Comparison of ENCODE assay signal across 27 mouse cellular contexts in genomic region chr14:25360726-25361125, GRCm38 (mm10).
DNase-seq lines count a peak whose midpoint lies in the region; ATAC-seq and TF ChIP-seq lines count a peak whose summit lies in the region.
"Had no signal": no experiment of that assay in that cellular context is flagged by ENCODE, and none has a peak within 500 bp of the region (broad histone marks: within the 10 kb centered on the region; RNA-seq: fewer than 3 reads in every experiment).

No protein-coding gene starts in this region.

- H3K27me3 ChIP-seq in embryonic facial prominence, embryonic 13.5 days: no peaks in the 10 kb centered on the region
- H3K27me3 ChIP-seq in embryonic facial prominence, embryonic 10.5 days (replicated peaks; ENCODE audit: low read depth, poor library complexity, severe bottlenecking): 0 out of 2 replicates have a peak, but pooled peaks cover 4% of the 10 kb centered on the region
- H3K27me3 ChIP-seq in heart, embryonic 16.5 days (ENCODE audit: control insufficient read depth, insufficient read depth, low read length): no peaks in the 10 kb centered on the region
- H3K27me3 ChIP-seq in stomach, embryonic 16.5 days (ENCODE audit: control insufficient read depth, insufficient read depth, low read length): no peaks in the 10 kb centered on the region
- H3K27me3 ChIP-seq in stomach, postnatal 0 days (ENCODE audit: control insufficient read depth, insufficient read depth, low read length): no peaks in the 10 kb centered on the region
- H3K27me3 ChIP-seq: embryonic facial prominence, embryonic 12.5 days; heart, embryonic 12.5 days; hindbrain, embryonic 15.5 days; intestine, embryonic 15.5 days; limb, embryonic 12.5 days; midbrain, embryonic 13.5 days had no signal

- peaks cover 36% of the 10 kb centered on the region for H3K4me1 ChIP-seq in embryonic facial prominence, embryonic 13.5 days
- H3K4me1 ChIP-seq in embryonic facial prominence, embryonic 10.5 days: peaks cover 5% of the 10 kb centered on the region; the same call in 1 of the 2 replicates
- peaks cover 22% of the 10 kb centered on the region for H3K4me1 ChIP-seq in heart, embryonic 16.5 days (ENCODE audit: control insufficient read depth, insufficient read depth, low read length)
- peaks cover 15% of the 10 kb centered on the region; the same call in 1 of the 2 replicates for H3K4me1 ChIP-seq in stomach, embryonic 16.5 days (ENCODE audit: control insufficient read depth, insufficient read depth, low read length)
- peaks cover 8% of the 10 kb centered on the region for H3K4me1 ChIP-seq in stomach, postnatal 0 days (replicated peaks; ENCODE audit: control insufficient read depth, insufficient read depth)
- H3K4me1 ChIP-seq: liver, embryonic 12.5 days had no signal

- no peaks in the 10 kb centered on the region for H3K9me3 ChIP-seq in embryonic facial prominence, embryonic 13.5 days
- H3K9me3 ChIP-seq in embryonic facial prominence, embryonic 10.5 days: no peaks in the 10 kb centered on the region
- H3K9me3 ChIP-seq in heart, embryonic 16.5 days (replicated peaks; ENCODE audit: control insufficient read depth, low read length): no peaks in the 10 kb centered on the region
- no peaks in the 10 kb centered on the region for H3K9me3 ChIP-seq in stomach, embryonic 16.5 days (replicated peaks; ENCODE audit: control insufficient read depth, low read length)
- H3K9me3 ChIP-seq in stomach, postnatal 0 days (ENCODE audit: control insufficient read depth, low read length): no peaks in the 10 kb centered on the region
- H3K9me3 ChIP-seq: embryonic facial prominence, embryonic 12.5 days; heart, embryonic 12.5 days; hindbrain, embryonic 15.5 days; intestine, embryonic 15.5 days; limb, embryonic 12.5 days; liver, embryonic 12.5 days; midbrain, embryonic 13.5 days had no signal

- H3K4me2 ChIP-seq in embryonic facial prominence, embryonic 13.5 days: no peak overlapping the region
- no peak overlapping the region for H3K4me2 ChIP-seq in heart, embryonic 16.5 days (ENCODE audit: low read depth, low read length)
- no peak overlapping the region for H3K4me2 ChIP-seq in stomach, embryonic 16.5 days (ENCODE audit: low read depth, low read length)
- H3K4me2 ChIP-seq in stomach, postnatal 0 days (replicated peaks; ENCODE audit: low read depth): no peak overlapping the region
- H3K4me2 ChIP-seq: embryonic facial prominence, embryonic 12.5 days; heart, embryonic 12.5 days; hindbrain, embryonic 15.5 days; intestine, embryonic 15.5 days; limb, embryonic 12.5 days; liver, embryonic 12.5 days; midbrain, embryonic 13.5 days had no signal

- DNase-seq in embryonic facial prominence, embryonic 10.5 days (ENCODE audit: low spot score): no peak
- DNase-seq in heart, postnatal 36 days: no peak
- no peak for DNase-seq in stomach, postnatal 0 days (ENCODE audit: low spot score)
- no peak for DNase-seq in lung, postnatal 36 days
- no peak for DNase-seq in cerebellum, adult 18-20 months
- DNase-seq: adrenal gland, postnatal 25 days; cerebellum, adult 11 months; cerebellum, postnatal 10 days; gastrocnemius, postnatal 10 days; heart, adult 18-20 months; kidney, adult 9 months; kidney, postnatal 14 days; layer of hippocampus, postnatal 36 days; lung, adult 18-20 months; lung, postnatal 14 days; thymus, postnatal 14 days had no signal

- ATAC-seq in embryonic facial prominence, embryonic 13.5 days (ENCODE audit: insufficient number of reproducible peaks, insufficient read depth, low FRiP score, low TSS enrichment, low read depth): no peak
- no peak for ATAC-seq in heart, embryonic 16.5 days (replicated peaks; ENCODE audit: extremely low read depth, insufficient read depth, low FRiP score)
- ATAC-seq in stomach, embryonic 16.5 days (ENCODE audit: insufficient read depth, low FRiP score): no peak
- ATAC-seq in stomach, postnatal 0 days (ENCODE audit: low FRiP score, low TSS enrichment): no peak
- ATAC-seq: CD4-positive, CD25-positive, alpha-beta regulatory T cell, adult 4 months; intestine, embryonic 15.5 days; liver, embryonic 12.5 days; midbrain, embryonic 13.5 days had no signal

- H3K4me3 ChIP-seq in embryonic facial prominence, embryonic 13.5 days: no peak overlapping the region
- H3K4me3 ChIP-seq in embryonic facial prominence, embryonic 10.5 days: no peak overlapping the region
- no peak overlapping the region for H3K4me3 ChIP-seq in heart, embryonic 16.5 days (ENCODE audit: low read length)
- H3K4me3 ChIP-seq in stomach, embryonic 16.5 days (replicated peaks; ENCODE audit: low read length): no peak overlapping the region
- H3K4me3 ChIP-seq in stomach, postnatal 0 days (ENCODE audit: low read depth, low read length): no peak overlapping the region
- H3K4me3 ChIP-seq: embryonic facial prominence, embryonic 12.5 days; heart, embryonic 12.5 days; hindbrain, embryonic 15.5 days; intestine, embryonic 15.5 days; limb, embryonic 12.5 days; liver, embryonic 12.5 days; midbrain, embryonic 13.5 days had no signal

- no peak for TF ChIP-seq CTCF in stomach, postnatal 0 days (IDR thresholded peaks at IDR 0.05; ENCODE audit: low read depth)

- no peaks in the 10 kb centered on the region for H3K36me3 ChIP-seq in embryonic facial prominence, embryonic 13.5 days
- no peaks in the 10 kb centered on the region for H3K36me3 ChIP-seq in embryonic facial prominence, embryonic 10.5 days (replicated peaks)
- no peaks in the 10 kb centered on the region for H3K36me3 ChIP-seq in heart, embryonic 16.5 days (ENCODE audit: control insufficient read depth, insufficient read depth)
- H3K36me3 ChIP-seq in stomach, embryonic 16.5 days (ENCODE audit: control insufficient read depth, insufficient read depth, low read length): no peaks in the 10 kb centered on the region
- no peaks in the 10 kb centered on the region for H3K36me3 ChIP-seq in stomach, postnatal 0 days (ENCODE audit: control insufficient read depth, insufficient read depth, low read length)
- H3K36me3 ChIP-seq: embryonic facial prominence, embryonic 12.5 days; heart, embryonic 12.5 days; hindbrain, embryonic 15.5 days; intestine, embryonic 15.5 days; limb, embryonic 12.5 days; liver, embryonic 12.5 days; midbrain, embryonic 13.5 days had no signal

- intact Hi-C loops in heart, postnatal 36 days (cut with DNase I): no loop called here

- WGBS in embryonic facial prominence, embryonic 13.5 days: 63% methylated on average over 9 of the region's 9 CpGs
- 90% methylated on average over 9 of the region's 9 CpGs for WGBS in embryonic facial prominence, embryonic 10.5 days
- 51% methylated on average over 9 of the region's 9 CpGs for WGBS in heart, embryonic 16.5 days
- 85% methylated on average over 9 of the region's 9 CpGs for WGBS in stomach, embryonic 16.5 days
- 77% methylated on average over 9 of the region's 9 CpGs for WGBS in stomach, postnatal 0 days

- no peak overlapping the region for H3K9ac ChIP-seq in embryonic facial prominence, embryonic 13.5 days
- H3K9ac ChIP-seq in heart, embryonic 16.5 days (ENCODE audit: low read length): no peak overlapping the region
- H3K9ac ChIP-seq in stomach, embryonic 16.5 days (ENCODE audit: low read length): no peak overlapping the region
- H3K9ac ChIP-seq in stomach, postnatal 0 days (ENCODE audit: low read length): no peak overlapping the region
- H3K9ac ChIP-seq: embryonic facial prominence, embryonic 12.5 days; heart, embryonic 12.5 days; hindbrain, embryonic 15.5 days; intestine, embryonic 15.5 days; limb, embryonic 12.5 days; liver, embryonic 12.5 days; midbrain, embryonic 13.5 days had no signal

- no peak for TF ChIP-seq EP300 in stomach, postnatal 0 days (optimal IDR thresholded peaks at IDR 0.05)

- H3K27ac ChIP-seq in embryonic facial prominence, embryonic 13.5 days: peak overlapping the region; percentile 44; the same call in 1 of the 2 replicates
- H3K27ac ChIP-seq in embryonic facial prominence, embryonic 10.5 days (replicated peaks): no peak overlapping the region
- 0 out of 2 replicates have a peak overlapping the region, but pooled peaks have one; percentile 24 for H3K27ac ChIP-seq in heart, embryonic 16.5 days (ENCODE audit: low read length)
- peak overlapping the region; percentile 59 for H3K27ac ChIP-seq in stomach, embryonic 16.5 days (ENCODE audit: low read length)
- H3K27ac ChIP-seq in stomach, postnatal 0 days (replicated peaks): no peak overlapping the region
- H3K27ac ChIP-seq: embryonic facial prominence, embryonic 12.5 days; hindbrain, embryonic 15.5 days; intestine, embryonic 15.5 days; limb, embryonic 12.5 days; liver, embryonic 12.5 days; midbrain, embryonic 13.5 days had no signal

Comparison
In these comparisons a context has a peak if more than half of its experiments do, and no peak if none do; other contexts are left out.
1. H3K27ac ChIP-seq: peak in embryonic facial prominence, embryonic 13.5 days (single experiment), heart, embryonic 16.5 days (single experiment) and stomach, embryonic 16.5 days (single experiment); none in embryonic facial prominence, embryonic 10.5 days (single experiment) and stomach, postnatal 0 days (single experiment).